Mouse (Mus musculus) forebrain, embryonic 12.5 days (tissue): ENCODE data around the gene Sacm1l. TPM values are rescaled to one million over a fixed set of nuclear protein-coding genes. Genes with fewer than 3 reads are reported as not detected.

Experiments
- ATAC-seq: fragments of 200-750 bp; cut with Nextera tagmentation; 2 replicates; pipeline ENCODE4 v1.8.0; 2017; ENCODE audit warnings: moderate TSS enrichment; ENCODE audit not compliant: low FRiP score
- H3K27ac ChIP-seq: fragments of 300-500 bp; sonication (generic); 2 replicates; pipeline ENCODE4 v1.5.1; 2016; ENCODE audit warnings: mild to moderate bottlenecking
- H3K27me3 ChIP-seq: fragments of 300-500 bp; sonication (generic); 2 replicates; pipeline ENCODE4 v1.6.1; 2016; ENCODE audit warnings: mild to moderate bottlenecking
- H3K36me3 ChIP-seq: fragments of 300-500 bp; sonication (generic); replicated peaks from 2 replicates; pipeline ENCODE4 v1.6.1; 2016; ENCODE audit warnings: mild to moderate bottlenecking
- H3K4me1 ChIP-seq: fragments of 300-500 bp; sonication (generic); 2 replicates; pipeline ENCODE4 v1.6.1; 2016
- H3K4me2 ChIP-seq: fragments of 300-500 bp; sonication (generic); 2 replicates; pipeline ENCODE4 v1.6.1; 2016; ENCODE audit warnings: mild to moderate bottlenecking, moderate library complexity
- H3K4me3 ChIP-seq: fragments of 300-500 bp; sonication (generic); replicated peaks from 2 replicates; pipeline ENCODE4 v1.5.1; 2016; ENCODE audit warnings: mild to moderate bottlenecking
- H3K9ac ChIP-seq: fragments of 300-500 bp; sonication (generic); 2 replicates; pipeline ENCODE4 v1.6.1; 2016; ENCODE audit warnings: mild to moderate bottlenecking
- H3K9me3 ChIP-seq: fragments of 300-500 bp; sonication (generic); 2 replicates; pipeline ENCODE4 v1.6.1; 2016
- WGBS: fragments of 180-500 bp; shearing (Covaris S2); methylation state at CpG from one replicate; pipeline ENCODE4 v1.1.7; 2016; 5-methylcytosine and 5-hydroxymethylcytosine counted together
- polyA plus RNA-seq: library from polyadenylated mRNA; unstranded; fragments of >200 nt; fragmentation: Nextera tagmentation; extraction: Ambion mirVana; gene quantifications from 2 replicates; pipeline ENCODE4 v1.2.1, GENCODE M21; 2016

Gene Sacm1l
- polyA plus RNA-seq, 1 experiment from 2014 or later = 45.3 TPM

GRCm38 (mm10) chr9:123620311-123621098 lies 90.9 kb downstream of the Sacm1l start:
- WGBS = 85% methylated on average over 5 of the region's 5 CpGs
- Histone ChIP-seq H3K9ac (no peak overlapping the region), H3K27me3 (no peaks in the 10 kb centered on the region), H3K36me3 (no peaks in the 10 kb centered on the region), H3K27ac (no peak overlapping the region), H3K4me2 (no peak overlapping the region), H3K9me3 (no peaks in the 10 kb centered on the region), H3K4me1 (no peaks in the 10 kb centered on the region), H3K4me3 (no peak overlapping the region)
- ATAC-seq = no peak

- ATAC-seq = no peak
- Histone ChIP-seq H3K4me2 (no peak overlapping the region), H3K27me3 (no peaks in the 10 kb centered on the region), H3K9me3 (no peaks in the 10 kb centered on the region), H3K9ac (no peak overlapping the region), H3K36me3 (no peaks in the 10 kb centered on the region), H3K4me1 (no peaks in the 10 kb centered on the region), H3K4me3 (no peak overlapping the region), H3K27ac (no peak overlapping the region)
- WGBS = 83% methylated on average over 2 of the region's 2 CpGs
These were observed 95.2 kb downstream of the Sacm1l start for GRCm38 (mm10) chr9:123624741-123625140.

GRCm38 (mm10) chr9:123625821-123626220 lies 96.3 kb downstream of the Sacm1l start:
- no peak overlapping the region for H3K4me3 ChIP-seq
- no peak for ATAC-seq
- H3K4me1 ChIP-seq = no peaks in the 10 kb centered on the region
- H3K4me2 ChIP-seq = no peak overlapping the region
- no peaks in the 10 kb centered on the region for H3K9me3 ChIP-seq
- H3K27me3 ChIP-seq = no peaks in the 10 kb centered on the region
- no peaks in the 10 kb centered on the region for H3K36me3 ChIP-seq
- no peak overlapping the region for H3K9ac ChIP-seq
- H3K27ac ChIP-seq = no peak overlapping the region
- WGBS = 92% methylated on average over 11 of the region's 11 CpGs

GRCm38 (mm10) chr9:123631666-123632065 lies 102.1 kb downstream of the Sacm1l start:
- WGBS = 90% methylated on average over 3 of the region's 3 CpGs
- no peak overlapping the region for H3K9ac ChIP-seq
- ATAC-seq = no peak
- H3K27ac ChIP-seq = no peak overlapping the region
- H3K36me3 ChIP-seq = no peaks in the 10 kb centered on the region
- no peak overlapping the region for H3K4me2 ChIP-seq
- H3K4me3 ChIP-seq = no peak overlapping the region
- H3K27me3 ChIP-seq = no peaks in the 10 kb centered on the region
- no peaks in the 10 kb centered on the region for H3K9me3 ChIP-seq
- H3K4me1 ChIP-seq = no peaks in the 10 kb centered on the region

- no peaks in the 10 kb centered on the region for H3K9me3 ChIP-seq
- H3K36me3 ChIP-seq = no peaks in the 10 kb centered on the region
- ATAC-seq = no peak
- H3K4me2 ChIP-seq = no peak within 1 kb of the TSS
- no peak within 1 kb of the TSS for H3K4me3 ChIP-seq
- no peak within 1 kb of the TSS for H3K9ac ChIP-seq
- H3K27ac ChIP-seq = no peak within 1 kb of the TSS
- H3K4me1 ChIP-seq = no peaks in the 10 kb centered on the region
- 90% methylated on average over 6 of the region's 6 CpGs for WGBS
- H3K27me3 ChIP-seq = no peaks in the 10 kb centered on the region
These were observed 102.7 kb downstream of the Sacm1l start, which contains the start of gene Slc6a20b for GRCm38 (mm10) chr9:123632281-123632680. Gene Slc6a20b (minus strand): TSS chr9:123632565.

GRCm38 (mm10) chr9:123632993-123633392 lies 103.4 kb downstream of the Sacm1l start:
- ATAC-seq = no peak
- Histone ChIP-seq H3K9me3 (no peaks in the 10 kb centered on the region), H3K27ac (no peak overlapping the region), H3K4me2 (no peak overlapping the region), H3K9ac (no peak overlapping the region), H3K4me1 (no peaks in the 10 kb centered on the region), H3K27me3 (no peaks in the 10 kb centered on the region), H3K36me3 (no peaks in the 10 kb centered on the region), H3K4me3 (no peak overlapping the region)
- 89% methylated on average over 3 of the region's 3 CpGs for WGBS

GRCm38 (mm10) chr9:123636771-123637170 lies 107.2 kb downstream of the Sacm1l start:
- Histone ChIP-seq H3K9me3 (no peaks in the 10 kb centered on the region), H3K27ac (no peak overlapping the region), H3K36me3 (no peaks in the 10 kb centered on the region), H3K4me3 (no peak overlapping the region), H3K4me2 (no peak overlapping the region), H3K27me3 (no peaks in the 10 kb centered on the region), H3K9ac (no peak overlapping the region), H3K4me1 (no peaks in the 10 kb centered on the region)
- ATAC-seq = no peak
- WGBS = 72% methylated on average over 5 of the region's 5 CpGs

- Histone ChIP-seq H3K4me2 (no peak overlapping the region), H3K36me3 (no peaks in the 10 kb centered on the region), H3K9ac (no peak overlapping the region), H3K4me1 (no peaks in the 10 kb centered on the region), H3K9me3 (no peaks in the 10 kb centered on the region), H3K27me3 (no peaks in the 10 kb centered on the region), H3K27ac (no peak overlapping the region), H3K4me3 (no peak overlapping the region)
- no peak for ATAC-seq
These were observed 108.7 kb downstream of the Sacm1l start for GRCm38 (mm10) chr9:123638231-123638630.

GRCm38 (mm10) chr9:123638668-123639089 lies 109.1 kb downstream of the Sacm1l start:
- Histone ChIP-seq H3K27me3 (no peaks in the 10 kb centered on the region), H3K9me3 (no peaks in the 10 kb centered on the region), H3K4me2 (no peak overlapping the region), H3K4me3 (no peak overlapping the region), H3K9ac (no peak overlapping the region), H3K27ac (no peak overlapping the region), H3K4me1 (no peaks in the 10 kb centered on the region), H3K36me3 (no peaks in the 10 kb centered on the region)
- 88% methylated on average over 1 of the region's 1 CpGs for WGBS
- no peak for ATAC-seq

GRCm38 (mm10) chr9:123640106-123640505 lies 110.5 kb downstream of the Sacm1l start:
- H3K9ac ChIP-seq = no peak overlapping the region
- no peak overlapping the region for H3K27ac ChIP-seq
- H3K4me1 ChIP-seq = no peaks in the 10 kb centered on the region
- H3K9me3 ChIP-seq = no peaks in the 10 kb centered on the region
- H3K27me3 ChIP-seq = no peaks in the 10 kb centered on the region
- no peak for ATAC-seq
- no peaks in the 10 kb centered on the region for H3K36me3 ChIP-seq
- H3K4me2 ChIP-seq = no peak overlapping the region
- WGBS = 75% methylated on average over 1 of the region's 1 CpGs
- H3K4me3 ChIP-seq = no peak overlapping the region

Other genes starting within 250 kb of the Sacm1l start
- 1,169 and 1,259 TPM in 2 replicates for gene Lars2, start 162.8 kb upstream of the Sacm1l start, polyA plus RNA-seq
- gene Limd1, start 51.1 kb upstream of the Sacm1l start, polyA plus RNA-seq = 44.8 and 46.2 TPM in 2 replicates
- 0.14 and 0.22 TPM in 2 replicates for gene Slc6a20b, start 102.8 kb downstream of the Sacm1l start, polyA plus RNA-seq
- gene Ccr9, start 148.7 kb downstream of the Sacm1l start, polyA plus RNA-seq = 0.06 and 0.10 TPM in 2 replicates
- 0.45 and 0.76 TPM in 2 replicates for gene Slc6a20a, start 149.1 kb downstream of the Sacm1l start, polyA plus RNA-seq
- gene Lztfl1, start 187.9 kb downstream of the Sacm1l start, polyA plus RNA-seq = 50.1 and 57.4 TPM in 2 replicates